Mouse (Mus musculus) liver, postnatal 0 days (tissue): ENCODE data around the gene Susd2.

Experiments
- CTCF ChIP-seq: sonication (generic); IDR thresholded peaks from 2 replicates; pipeline ENCODE4 v1.5.1; 2016; ENCODE audit warnings: antibody characterized with exemption, low read depth
- EP300 ChIP-seq: IDR thresholded peaks from 2 replicates; pipeline ENCODE4 v1.6.1; 2016; ENCODE audit warnings: antibody characterized with exemption, low read depth, mild to moderate bottlenecking

GRCm38 (mm10) chr10:75651381-75652068 lies 7.7 kb upstream of the Susd2 start:
- TF ChIP-seq EP300 (no peak), CTCF (no peak)
